Mouse (Mus musculus) liver, postnatal 0 days (tissue): ENCODE results near the gene Npepl1. TPM values are rescaled to one million over a fixed set of nuclear protein-coding genes. Genes with fewer than 3 reads are reported as not detected.

Source experiments
- ATAC-seq: fragments of 200-750 bp; cut with Nextera tagmentation; 2 replicates; pipeline ENCODE4 v1.8.0; 2017; ENCODE audit warnings: mild to moderate bottlenecking, moderate library complexity
- DNase-seq: peaks from one replicate; pipeline ENCODE4 v3.0.0-alpha.2; 2016
- H3K27ac ChIP-seq: fragments of 300-500 bp; sonication (generic); 2 replicates; pipeline ENCODE4 v1.5.1; 2014; ENCODE audit warnings: antibody characterized with exemption, moderate library complexity, mild to moderate bottlenecking, low read depth
- H3K27me3 ChIP-seq: fragments of 300-500 bp; sonication (generic); 2 replicates; pipeline ENCODE4 v1.6.1; 2014; ENCODE audit warnings: low read length, control low read depth, mixed read lengths; ENCODE audit not compliant: insufficient read depth
- H3K36me3 ChIP-seq: fragments of 300-500 bp; sonication (generic); replicated peaks from 2 replicates; pipeline ENCODE4 v1.6.1; 2014; ENCODE audit warnings: mild to moderate bottlenecking, control low read depth, low read length, moderate library complexity, mixed read lengths; ENCODE audit not compliant: insufficient read depth
- H3K4me1 ChIP-seq: fragments of 300-500 bp; sonication (generic); 2 replicates; pipeline ENCODE4 v1.6.1; 2014; ENCODE audit warnings: antibody characterized with exemption, mild to moderate bottlenecking, control low read depth; ENCODE audit not compliant: insufficient read depth
- H3K4me2 ChIP-seq: fragments of 300-500 bp; sonication (generic); 2 replicates; pipeline ENCODE4 v1.6.1; 2014; ENCODE audit warnings: low read depth, mild to moderate bottlenecking, low read length, moderate library complexity, mixed read lengths
- H3K4me3 ChIP-seq: fragments of 300-500 bp; sonication (generic); 2 replicates; pipeline ENCODE4 v1.5.1; 2014; ENCODE audit warnings: low read depth, low read length
- H3K9ac ChIP-seq: fragments of 300-500 bp; sonication (generic); replicated peaks from 2 replicates; pipeline ENCODE4 v1.6.1; 2014; ENCODE audit warnings: mild to moderate bottlenecking, moderate library complexity
- H3K9me3 ChIP-seq: fragments of 300-500 bp; sonication (generic); 2 replicates; pipeline ENCODE4 v1.6.1; 2016; ENCODE audit warnings: mild to moderate bottlenecking, control low read depth, low read length, mixed read lengths
- CTCF ChIP-seq: sonication (generic); IDR thresholded peaks from 2 replicates; pipeline ENCODE4 v1.5.1; 2016; ENCODE audit warnings: antibody characterized with exemption, low read depth
- EP300 ChIP-seq: IDR thresholded peaks from 2 replicates; pipeline ENCODE4 v1.6.1; 2016; ENCODE audit warnings: antibody characterized with exemption, low read depth, mild to moderate bottlenecking
- WGBS: fragments of 180-500 bp; shearing (Covaris S2); extraction: QIAGEN DNeasy Blood & Tissue Kit; methylation state at CpG from one replicate; pipeline ENCODE4 v1.1.7; 2014; ENCODE audit not compliant: insufficient replicate concordance; 5-methylcytosine and 5-hydroxymethylcytosine counted together
- polyA plus RNA-seq: library from polyadenylated mRNA; unstranded; fragments of >200 nt; fragmentation: Nextera tagmentation; extraction: Ambion mirVana; gene quantifications from 2 replicates; pipeline ENCODE4 v1.2.1, GENCODE M21; 2015

Npepl1 gene
- polyA plus RNA-seq, 1 experiment from 2014 or later, result 30.8 TPM

DNA sequence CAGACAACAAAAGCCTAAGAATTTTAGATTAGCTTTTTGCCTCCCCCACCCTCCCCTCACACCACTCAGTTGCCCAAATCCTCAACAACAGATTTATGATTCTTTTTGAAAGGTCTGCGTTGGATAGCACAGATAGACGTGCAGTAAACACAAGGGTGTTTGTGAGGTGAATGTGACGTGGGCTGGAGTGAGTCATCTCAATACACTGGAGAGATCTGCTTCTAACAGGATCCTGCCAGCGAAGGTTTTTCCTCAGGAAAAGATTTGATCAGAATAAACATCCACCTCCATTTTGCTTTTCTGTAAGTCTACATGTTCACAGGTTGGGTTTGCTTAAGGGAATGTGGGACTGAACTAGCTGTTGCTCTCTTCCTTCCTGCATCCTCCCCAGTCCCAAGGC, 6.6 kb upstream of the Npepl1 start:
- no peak overlapping the region for H3K9ac ChIP-seq
- no peak overlapping the region for H3K27ac ChIP-seq
- no peak overlapping the region for H3K4me3 ChIP-seq
- no peak for ATAC-seq
- peaks cover 5% of the 10 kb centered on the region; the same call in 1 of the 2 replicates for H3K36me3 ChIP-seq
- H3K4me2 ChIP-seq, result no peak overlapping the region
- no peak for TF ChIP-seq CTCF
- no peak for TF ChIP-seq EP300
- no peaks in the 10 kb centered on the region for H3K9me3 ChIP-seq
- H3K27me3 ChIP-seq, result no peaks in the 10 kb centered on the region
- 81% methylated on average over 4 of the region's 4 CpGs for WGBS
- DNase-seq, result no peak
- no peaks in the 10 kb centered on the region for H3K4me1 ChIP-seq

DNA sequence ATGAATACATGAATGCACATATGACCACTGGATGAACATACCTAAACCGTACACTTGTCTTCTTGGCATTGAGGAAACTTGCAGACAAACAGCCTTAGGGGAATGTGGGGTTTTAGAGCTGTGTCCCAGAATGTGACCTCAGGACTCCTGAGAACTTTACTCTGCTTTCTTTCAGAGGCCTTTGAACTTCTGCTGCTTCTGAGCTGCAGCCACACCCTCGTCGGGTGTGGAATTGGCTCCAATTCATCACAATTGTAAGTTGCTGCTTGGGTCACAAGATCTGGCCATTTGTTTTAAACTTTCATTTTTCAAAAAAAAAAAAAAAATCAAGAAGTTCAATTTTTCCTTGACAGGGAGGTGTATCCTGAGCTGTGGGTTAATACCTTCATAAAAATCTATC, 2.8 kb upstream of the Npepl1 start:
- 74% methylated on average over 3 of the region's 3 CpGs for WGBS
- ATAC-seq, result no peak
- H3K36me3 ChIP-seq, result no peaks in the 10 kb centered on the region
- H3K27me3 ChIP-seq, result no peaks in the 10 kb centered on the region
- no peak overlapping the region for H3K9ac ChIP-seq
- DNase-seq, result no peak
- H3K27ac ChIP-seq, result no peak overlapping the region
- no peaks in the 10 kb centered on the region for H3K9me3 ChIP-seq
- no peak overlapping the region for H3K4me2 ChIP-seq
- H3K4me3 ChIP-seq, result no peak overlapping the region
- no peak for TF ChIP-seq CTCF
- peaks cover 16% of the 10 kb centered on the region for H3K4me1 ChIP-seq

DNA sequence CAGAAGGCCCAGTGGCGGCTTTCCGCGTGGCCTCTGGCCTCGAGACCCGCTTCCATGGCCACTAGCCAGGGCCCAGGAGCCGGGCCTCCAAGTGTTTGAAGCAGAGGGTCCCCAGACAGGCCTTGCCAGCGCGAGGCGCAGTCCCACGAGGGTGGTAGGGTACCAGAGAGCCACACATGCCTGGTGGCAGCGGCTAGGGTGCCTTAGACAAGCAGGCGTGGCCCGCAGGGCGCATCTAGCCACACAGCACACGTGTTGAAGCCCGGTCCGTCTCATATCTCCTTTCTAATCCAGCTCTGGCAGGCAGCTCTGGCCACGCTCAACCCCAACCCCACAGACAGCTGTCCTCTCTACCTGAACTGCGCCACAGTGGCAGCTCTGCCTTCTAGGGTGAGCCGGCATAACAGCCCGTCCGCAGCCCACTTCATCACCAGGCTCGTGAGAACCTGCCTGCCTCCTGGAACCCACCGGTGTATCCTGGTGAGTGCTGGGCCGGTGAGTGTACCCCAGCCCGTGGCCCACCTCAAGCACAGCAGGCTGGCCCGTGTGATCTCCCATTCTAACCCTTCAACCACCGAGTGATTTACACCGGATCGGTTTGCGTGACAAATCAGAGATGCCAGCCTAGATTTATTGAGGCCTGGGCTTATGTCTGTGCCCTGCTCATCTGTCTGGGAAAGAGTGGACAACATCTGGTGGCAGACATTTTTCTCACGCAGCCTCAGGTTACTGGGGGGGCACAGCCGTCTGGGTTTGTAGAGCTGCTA, 817 bp downstream of the Npepl1 start:
- H3K27ac ChIP-seq, result peak overlapping the region; percentile 80
- peak; percentile 53 for DNase-seq
- peaks cover 8% of the 10 kb centered on the region for H3K36me3 ChIP-seq
- peak; percentile 43 for ATAC-seq
- peaks cover 16% of the 10 kb centered on the region for H3K4me1 ChIP-seq
- 34% methylated on average over 33 of the region's 33 CpGs for WGBS
- TF ChIP-seq CTCF (no peak), EP300 (no peak)
- H3K4me3 ChIP-seq, result peak overlapping the region; percentile 70
- no peaks in the 10 kb centered on the region for H3K9me3 ChIP-seq
- peak overlapping the region; percentile 83 for H3K9ac ChIP-seq
- H3K27me3 ChIP-seq, result no peaks in the 10 kb centered on the region
- peak overlapping the region; percentile 93 for H3K4me2 ChIP-seq

GRCm38 (mm10) chr2:174112931-174113330, 2.8 kb downstream of the Npepl1 start:
- H3K4me2 ChIP-seq, result no peak overlapping the region

GRCm38 (mm10) chr2:174114148-174114864, 4.2 kb downstream of the Npepl1 start:
- H3K9ac ChIP-seq, result no peak overlapping the region
- WGBS, result 78% methylated on average over 12 of the region's 12 CpGs

More at GRCm38 (mm10) chr2:174112931-174113330, 2.8 kb downstream of the Npepl1 start:
- no peak overlapping the region for H3K9ac ChIP-seq
- no peak for TF ChIP-seq CTCF
- no peak for TF ChIP-seq EP300
- H3K27me3 ChIP-seq, result no peaks in the 10 kb centered on the region
- DNase-seq (no peak), ATAC-seq (no peak)
- H3K36me3 ChIP-seq, result peaks cover 19% of the 10 kb centered on the region
- peaks cover 16% of the 10 kb centered on the region for H3K4me1 ChIP-seq
- WGBS, result 87% methylated on average over 18 of the region's 18 CpGs
- H3K27ac ChIP-seq, result no peak overlapping the region
- H3K9me3 ChIP-seq, result no peaks in the 10 kb centered on the region
- H3K4me3 ChIP-seq, result no peak overlapping the region

DNA sequence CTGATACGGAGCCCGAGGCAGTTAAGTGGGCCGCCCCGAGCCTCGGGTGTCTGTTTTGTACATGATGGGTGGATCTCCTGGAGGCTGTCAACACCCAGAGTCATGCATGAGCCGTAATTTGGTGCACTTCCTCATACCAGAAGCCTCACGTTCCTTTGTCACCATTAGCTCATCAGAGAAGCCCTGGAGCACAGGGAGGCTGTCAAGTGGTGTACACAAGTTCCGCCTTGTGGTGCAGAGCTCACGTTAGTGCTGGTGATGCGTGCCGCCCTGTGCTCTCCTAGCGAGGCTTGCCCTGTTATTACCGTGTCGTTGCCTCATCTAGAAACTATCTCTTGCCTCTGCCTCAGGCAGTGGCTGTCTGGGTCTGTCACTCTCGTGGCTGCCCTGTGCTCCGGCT, 6.8 kb downstream of the Npepl1 start:
- no peak for TF ChIP-seq EP300
- no peak for TF ChIP-seq CTCF
- DNase-seq, result no peak
- Histone ChIP-seq H3K27me3 (no peaks in the 10 kb centered on the region), H3K4me2 (no peak overlapping the region), H3K27ac (no peak overlapping the region), H3K9me3 (no peaks in the 10 kb centered on the region), H3K36me3 (peaks cover 50% of the 10 kb centered on the region), H3K4me1 (peaks cover 2% of the 10 kb centered on the region; the same call in 1 of the 2 replicates), H3K9ac (no peak overlapping the region), H3K4me3 (no peak overlapping the region)
- no peak for ATAC-seq
- 78% methylated on average over 16 of the region's 16 CpGs for WGBS

More at GRCm38 (mm10) chr2:174114148-174114864, 4.2 kb downstream of the Npepl1 start:
- no peak overlapping the region for H3K4me3 ChIP-seq
- no peak for DNase-seq
- peaks cover 16% of the 10 kb centered on the region for H3K4me1 ChIP-seq
- no peak overlapping the region for H3K4me2 ChIP-seq
- peaks cover 27% of the 10 kb centered on the region for H3K36me3 ChIP-seq
- ATAC-seq, result no peak
- H3K27me3 ChIP-seq, result no peaks in the 10 kb centered on the region
- TF ChIP-seq CTCF (no peak), EP300 (no peak)
- H3K27ac ChIP-seq, result no peak overlapping the region
- no peaks in the 10 kb centered on the region for H3K9me3 ChIP-seq
